Mouse (Mus musculus): ENCODE data around the gene Moxd1. TPM values are rescaled to one million over a fixed set of nuclear protein-coding genes. Genes with fewer than 3 reads are reported as not detected.

The Moxd1 gene
- total RNA-seq (2021): 1 to 10 TPM; 1.0 to 1.9 TPM
- long read RNA-seq, experiment 1: 0 reads
- long read RNA-seq, experiment 2, partial matches to known transcripts: 0 of 3 reads
- long read RNA-seq, experiment 2, other reads (novel, unspliced or antisense): 0 of 3 reads

GRCm38 (mm10) chr10:24223449-24224143, at the start of gene Moxd1:
Gene Moxd1 (plus strand): TSS chr10:24223517.
- DNase-seq: peak; percentile 57

DNA sequence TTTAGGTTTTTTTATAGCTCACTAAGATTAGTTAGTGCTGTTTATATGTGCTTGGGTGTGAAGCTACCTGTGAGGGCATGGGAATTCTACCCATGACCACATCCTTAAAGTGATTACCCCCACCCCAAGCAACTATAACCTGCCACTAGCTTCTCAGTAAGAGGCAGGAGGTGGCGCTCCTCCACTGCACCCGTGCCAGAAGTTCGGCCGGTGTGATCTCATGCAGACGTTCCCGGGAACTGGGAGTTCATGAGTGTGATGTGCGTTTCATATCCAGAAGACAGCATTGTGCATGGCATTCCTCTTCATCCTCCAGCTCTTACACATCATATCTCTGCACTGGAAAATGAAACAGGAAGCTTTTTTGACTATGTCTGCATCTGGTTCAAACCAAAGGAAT, 32.9 kb upstream of the Moxd1 start:
- peak; percentile 13 for DNase-seq

- DNase-seq: no peak
Measured at GRCm38 (mm10) chr10:24191977-24192376, 31.3 kb upstream of the Moxd1 start.

- no peak for DNase-seq
Measured at GRCm38 (mm10) chr10:24199303-24199702, 24.0 kb upstream of the Moxd1 start.

- DNase-seq: no peak
Measured at GRCm38 (mm10) chr10:24200099-24200498, 23.2 kb upstream of the Moxd1 start.

- DNase-seq: peak; percentile 20
Measured at GRCm38 (mm10) chr10:24210075-24210474, 13.2 kb upstream of the Moxd1 start.

DNA sequence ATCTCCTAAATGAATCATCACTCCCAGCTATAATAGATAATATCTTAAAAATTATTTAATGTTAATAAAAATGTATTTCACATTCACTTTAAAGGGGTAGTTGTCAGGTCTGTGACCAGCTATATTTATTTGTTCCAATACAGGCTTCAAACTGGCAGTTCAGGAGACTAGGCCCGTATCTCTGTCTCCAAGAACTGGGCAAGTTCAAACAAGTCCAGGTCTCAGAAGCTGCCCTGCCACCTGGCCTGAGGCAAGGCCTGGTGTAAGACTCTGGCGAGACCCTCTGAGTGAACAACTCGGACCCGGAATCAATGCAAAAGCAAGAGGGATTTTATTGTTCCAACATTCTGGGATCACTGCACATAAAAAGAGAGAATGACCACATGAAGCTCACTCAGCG, 10.0 kb upstream of the Moxd1 start:
- no peak for DNase-seq

DNA sequence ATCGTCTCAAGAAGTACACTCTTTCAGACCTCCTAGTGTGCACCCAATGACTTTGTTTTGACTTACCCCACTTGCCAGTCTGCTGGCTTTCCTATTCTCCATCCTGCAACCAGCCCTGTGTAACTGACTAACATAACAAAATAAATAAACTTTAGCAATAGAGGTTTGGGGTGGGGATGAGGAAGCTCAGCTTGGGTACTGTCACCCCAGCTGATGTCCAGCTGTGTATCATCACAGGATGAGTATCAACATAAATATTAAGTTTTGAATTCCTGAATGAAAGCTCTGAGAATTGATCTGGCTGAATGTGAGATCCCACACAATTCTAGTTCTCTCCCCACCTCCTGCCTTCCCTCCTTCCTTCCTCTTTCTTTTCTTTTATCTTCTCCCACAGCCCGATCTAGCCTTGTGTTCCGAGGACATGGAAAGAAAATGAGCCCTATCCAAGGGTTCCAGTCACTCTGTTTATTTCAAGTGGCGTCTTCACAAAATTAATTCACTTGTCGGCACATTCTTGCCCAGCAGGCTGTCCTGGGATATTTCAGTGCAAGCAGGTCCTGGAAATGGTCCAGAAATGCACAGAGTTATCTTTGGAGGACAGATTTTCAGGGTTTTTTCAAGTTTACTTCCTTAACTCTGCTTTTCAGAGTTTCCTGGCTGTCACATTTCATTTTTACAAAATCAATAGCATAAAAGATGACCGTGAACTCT, 5.6 kb upstream of the Moxd1 start:
- DNase-seq: peak; percentile 26

- DNase-seq: peak; percentile 29
Measured at GRCm38 (mm10) chr10:24220931-24221330, 2.4 kb upstream of the Moxd1 start.

GRCm38 (mm10) chr10:24222911-24223310, 406 bp upstream of the Moxd1 start:
- no peak for DNase-seq

GRCm38 (mm10) chr10:24224591-24224990, 1.3 kb downstream of the Moxd1 start:
- DNase-seq: no peak

DNA sequence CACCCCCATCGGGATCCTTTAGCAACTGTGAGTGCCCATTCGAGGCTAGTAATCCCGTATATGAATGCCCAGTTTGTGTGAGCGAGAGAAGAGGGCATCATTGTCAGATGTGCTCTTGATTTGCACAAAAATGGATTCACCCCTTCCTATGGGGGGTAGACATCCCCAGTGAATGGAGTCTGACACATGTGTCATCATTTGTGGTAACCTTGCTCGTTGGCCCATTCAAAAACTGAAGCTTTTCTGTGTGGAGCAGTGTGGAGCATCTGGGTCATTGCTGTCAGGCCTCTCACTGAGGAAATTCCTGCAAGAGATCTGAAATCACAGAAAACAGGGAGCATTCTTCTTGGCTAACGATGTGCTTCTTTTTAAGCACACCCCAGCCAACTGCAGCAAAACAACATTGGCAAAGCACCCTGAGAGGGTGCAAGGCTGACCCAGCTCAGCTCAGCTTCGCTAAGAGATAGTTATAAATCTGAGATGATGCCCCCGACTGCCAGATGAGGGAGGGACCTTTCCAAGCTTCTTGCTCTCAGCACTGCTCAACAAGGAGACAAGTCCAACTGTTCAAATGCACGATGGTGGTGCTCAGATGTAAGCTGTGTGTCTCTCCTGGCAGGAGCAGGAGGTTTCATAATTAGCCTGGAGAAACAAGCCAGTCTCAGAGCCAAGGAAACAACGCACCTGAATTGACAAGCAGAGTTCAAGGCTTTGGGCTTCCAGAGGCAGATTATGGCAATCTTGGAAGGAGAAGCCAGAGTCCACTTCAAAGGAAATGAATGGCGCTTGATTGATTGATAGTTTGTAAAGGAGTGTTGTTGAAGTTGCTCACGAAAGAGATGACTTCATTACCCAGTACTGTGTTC, 5.2 kb downstream of the Moxd1 start:
- DNase-seq: no peak

DNA sequence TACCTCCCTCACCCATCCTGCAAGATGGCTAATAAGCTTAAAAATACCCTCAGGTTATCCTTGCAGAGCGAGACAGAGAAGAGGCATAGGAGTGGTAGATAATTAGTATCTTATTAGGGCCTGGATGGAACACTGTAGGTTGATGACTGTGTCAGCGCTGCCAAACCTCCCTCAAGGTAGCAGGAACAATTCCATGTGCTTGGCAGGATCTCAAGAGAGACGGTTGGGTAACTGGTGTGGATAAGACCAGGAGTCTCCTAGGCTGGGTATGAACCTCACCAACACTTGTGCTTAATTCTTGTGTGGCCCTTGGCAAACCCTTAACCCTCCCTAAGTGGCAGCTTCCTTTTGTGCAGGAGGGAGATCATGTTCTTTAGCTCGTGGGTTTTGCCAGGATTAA, 9.0 kb downstream of the Moxd1 start:
- no peak for DNase-seq

DNA sequence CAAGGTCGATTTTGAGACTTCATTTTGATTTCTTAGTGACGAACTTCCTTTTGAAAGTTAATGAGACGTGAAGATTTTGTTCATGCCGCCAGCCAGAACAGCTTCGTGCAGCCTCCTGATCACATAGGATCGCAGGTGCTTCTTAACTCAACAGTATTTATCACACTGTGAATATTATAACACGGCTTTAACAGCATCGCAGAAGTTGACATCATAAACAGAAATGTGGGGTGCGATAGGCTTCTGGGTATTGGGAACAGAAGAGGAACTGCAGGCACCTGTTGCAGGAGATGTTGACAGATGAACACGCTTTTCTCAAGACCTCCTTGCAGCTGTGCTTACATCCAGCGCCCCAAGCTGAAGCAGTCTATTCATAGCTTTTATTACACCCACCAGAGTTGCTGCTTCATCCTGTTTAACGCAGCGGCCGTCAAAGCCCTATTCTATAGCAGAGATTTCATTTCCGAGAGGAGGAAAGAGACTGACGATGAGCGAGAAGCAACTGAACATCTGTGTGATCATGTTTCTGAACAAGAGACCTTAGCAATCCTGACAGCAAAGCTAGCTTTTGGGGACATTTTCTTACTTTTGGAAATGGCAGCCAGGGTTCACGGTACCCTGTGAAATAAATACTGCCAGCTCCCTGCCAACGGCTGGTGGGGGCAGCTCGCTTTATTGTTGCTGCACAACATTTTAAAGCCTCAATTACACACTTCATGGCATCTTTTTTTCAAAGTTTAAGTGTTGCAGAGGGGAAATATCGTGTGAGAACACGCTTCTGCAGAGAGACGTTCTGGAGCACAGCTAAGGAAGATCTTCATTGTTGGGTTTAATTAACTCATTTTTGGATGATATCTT, 12.3 kb downstream of the Moxd1 start:
- no peak for DNase-seq

DNA sequence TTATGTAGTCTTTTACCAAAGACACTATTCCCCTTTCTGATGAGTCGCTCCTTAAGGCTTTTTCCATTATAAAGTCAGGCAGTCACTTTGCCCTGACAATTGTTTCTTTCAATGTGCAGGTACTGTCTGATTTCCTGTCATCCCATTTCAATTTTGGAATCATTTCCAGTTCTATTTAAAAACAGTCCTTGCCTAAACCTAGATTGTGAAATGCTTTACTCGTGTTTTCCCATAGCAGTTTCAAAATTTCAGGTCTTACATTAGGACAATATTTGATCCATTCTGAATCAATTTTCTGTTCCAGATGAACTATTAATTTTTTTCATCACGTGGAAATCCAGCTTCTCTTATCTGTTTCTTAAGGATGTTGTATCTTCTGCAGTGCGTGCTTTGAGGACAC, 23.5 kb downstream of the Moxd1 start:
- no peak for DNase-seq

- DNase-seq: no peak
Measured at GRCm38 (mm10) chr10:24248116-24248515, 24.8 kb downstream of the Moxd1 start.

DNA sequence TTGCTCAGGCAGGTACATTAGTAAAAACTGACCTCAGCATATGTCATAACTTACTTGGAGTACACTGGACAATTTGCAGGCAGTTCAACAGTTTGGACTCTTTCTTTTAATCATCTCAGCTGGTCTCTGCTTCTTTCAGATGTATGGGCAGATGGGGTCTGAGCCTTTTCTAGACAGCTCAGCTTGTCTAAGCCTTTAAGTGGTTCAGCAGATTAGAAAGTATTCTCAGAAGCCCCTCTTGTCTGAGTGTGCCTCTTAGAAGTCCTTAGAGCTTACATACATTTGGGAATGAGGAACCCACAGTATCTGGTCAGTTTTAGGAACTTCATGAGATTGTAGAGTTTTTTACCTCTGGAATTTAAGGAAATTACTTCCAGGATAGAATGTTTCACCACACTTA, 28.3 kb downstream of the Moxd1 start:
- no peak for DNase-seq

GRCm38 (mm10) chr10:24258150-24258549, 34.8 kb downstream of the Moxd1 start:
- DNase-seq: no peak

DNA sequence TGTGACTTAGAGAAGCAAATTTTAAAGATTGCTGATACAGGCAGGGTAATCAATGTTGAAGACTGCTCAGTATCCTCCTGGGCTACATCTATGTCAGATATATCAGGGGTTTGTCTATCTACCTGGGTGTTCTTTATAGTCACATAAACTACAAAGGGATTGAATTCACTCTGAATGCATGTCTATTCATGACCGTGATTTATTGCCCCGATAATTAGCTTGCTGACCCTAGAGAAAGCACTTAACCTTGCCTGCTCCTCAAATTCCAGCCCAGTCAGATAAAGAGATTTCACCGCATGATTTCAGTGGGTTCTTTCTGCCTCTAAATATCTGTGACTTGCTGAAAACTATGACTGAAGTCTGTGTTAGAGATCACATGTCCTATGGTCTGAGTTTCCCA, 35.6 kb downstream of the Moxd1 start:
- no peak for DNase-seq

DNA sequence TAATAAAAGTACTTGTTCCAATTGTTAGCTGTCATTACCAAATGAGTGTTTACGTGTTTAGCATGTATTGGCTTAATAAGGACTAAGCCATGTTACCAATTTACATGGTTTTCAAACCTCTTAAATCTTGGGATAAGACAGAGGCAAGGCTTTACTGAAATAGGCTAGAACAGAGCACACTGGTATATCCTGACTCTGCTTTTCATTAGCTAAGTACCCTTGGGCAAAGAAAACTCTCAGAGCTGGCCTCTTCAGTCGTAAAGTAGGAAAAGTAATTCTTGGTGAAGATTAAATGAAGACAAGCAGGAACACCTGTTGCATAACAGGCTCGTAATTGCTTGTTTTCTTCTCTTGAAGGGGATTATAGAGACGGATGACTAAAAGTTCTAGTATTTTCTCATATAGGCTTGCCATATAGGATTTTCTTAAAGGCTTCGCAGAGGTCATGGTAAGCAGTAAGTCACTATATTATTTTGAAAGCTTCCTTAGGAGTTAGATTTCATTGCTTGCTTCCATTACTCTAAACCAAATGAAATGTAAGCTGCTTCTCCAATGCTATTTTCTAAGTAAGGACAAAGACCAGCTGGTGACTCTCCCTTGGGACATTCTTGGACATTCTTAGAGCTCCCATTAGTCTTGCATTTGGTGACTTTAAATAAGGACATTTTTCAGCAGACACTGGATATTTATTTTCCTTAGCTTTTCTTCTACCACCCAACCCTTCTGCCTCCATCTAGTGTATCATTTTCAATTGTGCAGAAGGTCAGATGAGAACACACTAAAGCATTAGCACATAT, 36.7 kb downstream of the Moxd1 start:
- no peak for DNase-seq

DNA sequence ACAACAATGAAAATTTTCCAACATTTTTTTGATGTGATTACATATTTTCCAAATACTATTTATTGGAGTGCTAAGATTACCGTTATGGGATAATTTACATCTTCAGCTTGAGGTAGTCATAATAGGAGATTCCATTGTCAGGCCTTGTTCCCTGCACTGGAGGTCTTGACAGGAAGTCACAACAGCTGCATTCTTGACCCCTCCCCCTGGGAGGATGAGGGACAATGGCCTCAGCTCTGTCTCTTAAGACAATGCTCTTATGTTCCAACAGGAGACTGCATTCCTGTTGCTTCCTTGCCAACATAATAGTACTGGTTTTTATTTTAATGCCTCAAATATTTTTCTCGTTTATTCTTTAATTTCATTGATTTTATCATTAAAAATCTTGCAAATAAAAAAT, 44.2 kb downstream of the Moxd1 start:
- no peak for DNase-seq
